In genomic region chr13:94077136-94078018, GRCm38 (mm10) we compare ENCODE assay signal across 23 mouse cellular contexts. TPM values are rescaled to one million over a fixed set of nuclear protein-coding genes. Genes with fewer than 3 reads are reported as not detected.
DNase-seq lines count a peak whose midpoint lies in the region; ATAC-seq lines count a peak whose summit lies in the region.
"Had no signal": no experiment of that assay in that cellular context is flagged by ENCODE, and none has a peak within 500 bp of the region (broad histone marks: within the 10 kb centered on the region; RNA-seq: fewer than 3 reads in every experiment).

No protein-coding gene starts in this region.

- no peaks in the 10 kb centered on the region for H3K36me3 ChIP-seq in midbrain, embryonic 14.5 days (ENCODE audit: control insufficient read depth, insufficient read depth, low read length)
- H3K36me3 ChIP-seq: forebrain, embryonic 15.5 days; neural tube, embryonic 12.5 days had no signal

- ATAC-seq in midbrain, embryonic 14.5 days (ENCODE audit: low FRiP score, low TSS enrichment) = 0 out of 2 replicates have a peak, but pooled peaks have one; percentile 24
- ATAC-seq: forebrain, embryonic 15.5 days; intestine, embryonic 16.5 days; lung, postnatal 0 days had no signal

- intact Hi-C loops in left cerebral cortex, postnatal 36 days (cut with DNase I) = no loop called here

- H3K27ac ChIP-seq in midbrain, embryonic 14.5 days (replicated peaks; ENCODE audit: low read depth, low read length) = no peak overlapping the region
- H3K27ac ChIP-seq: embryonic facial prominence, embryonic 13.5 days; forebrain, embryonic 15.5 days; heart, embryonic 10.5 days; hindbrain, embryonic 14.5 days; layer of hippocampus, adult 2 months; neural tube, embryonic 12.5 days had no signal

- peaks cover 15% of the 10 kb centered on the region for H3K4me1 ChIP-seq in midbrain, embryonic 14.5 days (ENCODE audit: control insufficient read depth, insufficient read depth, low read length)
- H3K4me1 ChIP-seq: forebrain, embryonic 15.5 days had no signal

- H3K9ac ChIP-seq in midbrain, embryonic 14.5 days (replicated peaks; ENCODE audit: low read length) = no peak overlapping the region
- H3K9ac ChIP-seq: embryonic facial prominence, embryonic 13.5 days; forebrain, embryonic 15.5 days; hindbrain, embryonic 14.5 days; neural tube, embryonic 12.5 days had no signal

- no peaks in the 10 kb centered on the region for H3K9me3 ChIP-seq in midbrain, embryonic 14.5 days (ENCODE audit: control insufficient read depth, low read length)
- H3K9me3 ChIP-seq: embryonic facial prominence, embryonic 13.5 days; forebrain, embryonic 15.5 days; heart, embryonic 10.5 days; neural tube, embryonic 12.5 days had no signal

- H3K4me2 ChIP-seq in midbrain, embryonic 14.5 days (ENCODE audit: low read length) = no peak overlapping the region
- H3K4me2 ChIP-seq: embryonic facial prominence, embryonic 13.5 days; forebrain, embryonic 15.5 days; hindbrain, embryonic 14.5 days; neural tube, embryonic 12.5 days had no signal

- WGBS in midbrain, embryonic 14.5 days = 29% methylated on average over 14 of the region's 14 CpGs

- H3K27me3 ChIP-seq in midbrain, embryonic 14.5 days (ENCODE audit: control insufficient read depth, insufficient read depth, low read length) = no peaks in the 10 kb centered on the region
- H3K27me3 ChIP-seq: embryonic facial prominence, embryonic 13.5 days; forebrain, embryonic 15.5 days had no signal

- DNase-seq in kidney, adult 9 months = peak; percentile 53
- no peak for DNase-seq in kidney, adult 18-20 months
- peak; percentile 38 for DNase-seq in MN1 (ENCODE audit: low spot score)
- peak; percentile 45 for DNase-seq in ZHBTc4 (ENCODE audit: low read depth, low spot score)
- DNase-seq in midbrain, embryonic 14.5 days = peak; percentile 66
- DNase-seq in ovary, postnatal 10 days (ENCODE audit: low spot score) = no peak
- DNase-seq in left cerebral cortex, postnatal 36 days (ENCODE audit: low spot score in 2 of 2) = no peak
- DNase-seq: adrenal gland, adult 8-10 months; B cell, adult 2 months; cerebellum, postnatal 10 days; heart, postnatal 10 days; layer of hippocampus, postnatal 36 days; liver; right cerebral cortex, postnatal 25 days; thymus, adult 2 months had no signal

- H3K4me3 ChIP-seq in midbrain, embryonic 14.5 days (replicated peaks; ENCODE audit: low read depth, low read length) = no peak overlapping the region
- H3K4me3 ChIP-seq: embryonic facial prominence, embryonic 13.5 days; forebrain, embryonic 15.5 days; heart, embryonic 10.5 days; layer of hippocampus, adult 2 months; neural tube, embryonic 12.5 days had no signal

RNA-seq across cellular contexts. Expression of gene Lhfpl2, which starts 19.8 kb away (rescaled TPM):
- polyA plus RNA-seq in midbrain, embryonic 14.5 days (2014; fragmentation: Nextera tagmentation; extraction: Ambion mirVana) = 7.6 and 14.2 TPM in 2 replicates
- 10 to 100 TPM; 12.3 to 12.4 TPM for total RNA-seq in left cerebral cortex, postnatal 36 days (2021)

Comparison
In these comparisons a context has a peak if more than half of its experiments do, and no peak if none do; other contexts are left out.
1. DNase-seq: peak in kidney, adult 9 months (single experiment), MN1 (single experiment), ZHBTc4 (single experiment) and midbrain, embryonic 14.5 days (single experiment); none in kidney, adult 18-20 months (single experiment), ovary, postnatal 10 days (single experiment) and left cerebral cortex, postnatal 36 days (0 of 2).